Mouse (Mus musculus) cerebral cortex, adult 2 months (tissue): ENCODE measurements around the gene Bloc1s4.

Source experiments
- WGBS: fragments of 180-500 bp; shearing (Covaris S2); methylation state at CpG from one replicate; pipeline ENCODE4 v1.1.7; 2018; 5-methylcytosine and 5-hydroxymethylcytosine counted together

Gene Bloc1s4

GRCm38 (mm10) chr5:36742126-36742848 lies 6.2 kb downstream of the Bloc1s4 start:
- 39% methylated on average over 16 of the region's 16 CpGs for WGBS

GRCm38 (mm10) chr5:36739829-36740228 lies 8.6 kb downstream of the Bloc1s4 start:
- 75% methylated on average over 4 of the region's 4 CpGs for WGBS

- 52% methylated on average over 16 of the region's 16 CpGs for WGBS
These were observed 9.4 kb downstream of the Bloc1s4 start for GRCm38 (mm10) chr5:36738799-36739615.

- 92% methylated on average over 4 of the region's 4 CpGs for WGBS
These were observed 10.7 kb downstream of the Bloc1s4 start for GRCm38 (mm10) chr5:36737765-36738164.

- WGBS, result 72% methylated on average over 8 of the region's 8 CpGs
These were observed 12.4 kb downstream of the Bloc1s4 start for GRCm38 (mm10) chr5:36736009-36736408.

- 89% methylated on average over 6 of the region's 6 CpGs for WGBS
These were observed 13.3 kb downstream of the Bloc1s4 start for GRCm38 (mm10) chr5:36735106-36735505.

GRCm38 (mm10) chr5:36733405-36733804 lies 15.0 kb downstream of the Bloc1s4 start:
- WGBS, result 87% methylated on average over 3 of the region's 3 CpGs

GRCm38 (mm10) chr5:36731901-36732652 lies 16.4 kb downstream of the Bloc1s4 start:
- WGBS, result 87% methylated on average over 7 of the region's 7 CpGs

GRCm38 (mm10) chr5:36730689-36731088 lies 17.8 kb downstream of the Bloc1s4 start:
- 59% methylated on average over 3 of the region's 3 CpGs for WGBS

- 95% methylated on average over 2 of the region's 2 CpGs for WGBS
These were observed 18.5 kb downstream of the Bloc1s4 start for GRCm38 (mm10) chr5:36729923-36730322.

- WGBS, result 94% methylated on average over 4 of the region's 4 CpGs
These were observed 19.4 kb downstream of the Bloc1s4 start for GRCm38 (mm10) chr5:36729086-36729473.

GRCm38 (mm10) chr5:36728403-36729085 lies 19.9 kb downstream of the Bloc1s4 start:
- 86% methylated on average over 8 of the region's 8 CpGs for WGBS

- 67% methylated on average over 7 of the region's 7 CpGs for WGBS
These were observed 20.7 kb downstream of the Bloc1s4 start for GRCm38 (mm10) chr5:36727776-36728175.

- 67% methylated on average over 2 of the region's 2 CpGs for WGBS
These were observed 21.3 kb downstream of the Bloc1s4 start for GRCm38 (mm10) chr5:36727136-36727535.

GRCm38 (mm10) chr5:36726387-36726801 lies 22.1 kb downstream of the Bloc1s4 start:
- 84% methylated on average over 9 of the region's 9 CpGs for WGBS

GRCm38 (mm10) chr5:36725861-36726260 lies 22.6 kb downstream of the Bloc1s4 start:
- 78% methylated on average over 12 of the region's 12 CpGs for WGBS

- WGBS, result 91% methylated on average over 7 of the region's 7 CpGs
These were observed 24.2 kb downstream of the Bloc1s4 start for GRCm38 (mm10) chr5:36724274-36724673.

GRCm38 (mm10) chr5:36723356-36723755 lies 25.1 kb downstream of the Bloc1s4 start:
- WGBS, result 73% methylated on average over 9 of the region's 9 CpGs

- WGBS, result 79% methylated on average over 6 of the region's 6 CpGs
These were observed 26.0 kb downstream of the Bloc1s4 start for GRCm38 (mm10) chr5:36722415-36722856.

- 51% methylated on average over 5 of the region's 5 CpGs for WGBS
These were observed 27.6 kb downstream of the Bloc1s4 start for GRCm38 (mm10) chr5:36720710-36721375.

GRCm38 (mm10) chr5:36720219-36720618 lies 28.2 kb downstream of the Bloc1s4 start:
- 90% methylated on average over 5 of the region's 5 CpGs for WGBS
